Mouse (Mus musculus) neural tube, embryonic 14.5 days (tissue): ENCODE data around the gene Gmpr2. TPM values are rescaled to one million over a fixed set of nuclear protein-coding genes. Genes with fewer than 3 reads are reported as not detected.
A peak's percentile ranks its signal among the peaks of the same experiment; 100 is the strongest.

ENCODE experiments used
- ATAC-seq: fragments of 200-750 bp; cut with Nextera tagmentation; 2 replicates; pipeline ENCODE4 v1.8.0; 2017; ENCODE audit warnings: low read depth, mild to moderate bottlenecking, moderate TSS enrichment, moderate library complexity
- H3K27ac ChIP-seq: fragments of 300-500 bp; sonication (generic); 2 replicates; pipeline ENCODE4 v1.5.1; 2014; ENCODE audit warnings: low read depth, mild to moderate bottlenecking, control low read depth, low read length, moderate library complexity, mixed read lengths
- H3K27me3 ChIP-seq: fragments of 300-500 bp; sonication (generic); 2 replicates; pipeline ENCODE4 v1.6.1; 2014; ENCODE audit warnings: low read length; ENCODE audit not compliant: control insufficient read depth, insufficient read depth
- H3K36me3 ChIP-seq: fragments of 300-500 bp; sonication (generic); 2 replicates; pipeline ENCODE4 v1.6.1; 2014; ENCODE audit warnings: low read length, mixed read lengths; ENCODE audit not compliant: control insufficient read depth, insufficient read depth
- H3K4me1 ChIP-seq: fragments of 300-500 bp; sonication (generic); 2 replicates; pipeline ENCODE4 v1.6.1; 2014; ENCODE audit warnings: low read length; ENCODE audit not compliant: control insufficient read depth, insufficient read depth
- H3K4me2 ChIP-seq: fragments of 300-500 bp; sonication (generic); 2 replicates; pipeline ENCODE4 v1.6.1; 2014; ENCODE audit warnings: mild to moderate bottlenecking, low read depth, low read length, control low read depth
- H3K4me3 ChIP-seq: fragments of 300-500 bp; sonication (generic); 2 replicates; pipeline ENCODE4 v1.5.1; 2014; ENCODE audit warnings: low read depth, low read length, control low read depth, mixed read lengths
- H3K9ac ChIP-seq: fragments of 300-500 bp; sonication (generic); replicated peaks from 2 replicates; pipeline ENCODE4 v1.6.1; 2014; ENCODE audit warnings: low read depth, mild to moderate bottlenecking, control low read depth, low read length, mixed read lengths
- H3K9me3 ChIP-seq: fragments of 300-500 bp; sonication (generic); 2 replicates; pipeline ENCODE4 v1.6.1; 2016; ENCODE audit warnings: low read length; ENCODE audit not compliant: control insufficient read depth
- WGBS: fragments of 180-500 bp; shearing (Covaris S2); extraction: QIAGEN DNeasy Blood & Tissue Kit; methylation state at CpG from one replicate; pipeline ENCODE4 v1.1.7; 2014; 5-methylcytosine and 5-hydroxymethylcytosine counted together
- polyA plus RNA-seq: library from polyadenylated mRNA; unstranded; fragments of >200 nt; fragmentation: Nextera tagmentation; extraction: Ambion mirVana; gene quantifications from 2 replicates; pipeline ENCODE4 v1.2.1, GENCODE M21; 2014

Gmpr2 gene
- polyA plus RNA-seq, 1 experiment from 2014 or later = 42.5 TPM

DNA sequence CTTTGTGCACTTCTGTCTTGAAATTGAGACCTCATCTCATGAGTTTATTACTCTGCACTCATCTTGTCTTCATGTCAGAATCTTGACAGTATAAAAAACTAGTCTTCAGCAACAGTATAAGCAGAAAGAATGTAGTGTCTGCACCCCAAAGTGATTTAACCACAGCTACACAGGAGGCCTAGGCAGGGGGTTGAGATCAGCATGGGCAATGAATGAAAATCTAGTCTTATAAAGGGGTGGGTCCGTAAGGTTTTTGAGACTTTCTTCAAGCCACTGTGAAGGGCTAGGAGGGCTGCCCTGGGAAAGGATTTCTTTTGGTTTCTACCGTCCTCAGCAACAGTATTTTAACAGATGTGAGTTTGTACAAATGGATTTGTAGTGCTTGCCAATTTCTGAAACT lies 11.1 kb upstream of the Gmpr2 start:
- peak overlapping the region; percentile 42 for H3K4me2 ChIP-seq
- peaks cover 14% of the 10 kb centered on the region for H3K36me3 ChIP-seq
- peak; percentile 10; the same call in 1 of the 2 replicates for ATAC-seq
- no peaks in the 10 kb centered on the region for H3K9me3 ChIP-seq
- H3K9ac ChIP-seq = no peak overlapping the region
- peak overlapping the region; percentile 54 for H3K4me3 ChIP-seq
- H3K27me3 ChIP-seq = no peaks in the 10 kb centered on the region
- peaks cover 9% of the 10 kb centered on the region; the same call in 1 of the 2 replicates for H3K4me1 ChIP-seq
- H3K27ac ChIP-seq = no peak overlapping the region
- 45% methylated on average over 2 of the region's 2 CpGs for WGBS

DNA sequence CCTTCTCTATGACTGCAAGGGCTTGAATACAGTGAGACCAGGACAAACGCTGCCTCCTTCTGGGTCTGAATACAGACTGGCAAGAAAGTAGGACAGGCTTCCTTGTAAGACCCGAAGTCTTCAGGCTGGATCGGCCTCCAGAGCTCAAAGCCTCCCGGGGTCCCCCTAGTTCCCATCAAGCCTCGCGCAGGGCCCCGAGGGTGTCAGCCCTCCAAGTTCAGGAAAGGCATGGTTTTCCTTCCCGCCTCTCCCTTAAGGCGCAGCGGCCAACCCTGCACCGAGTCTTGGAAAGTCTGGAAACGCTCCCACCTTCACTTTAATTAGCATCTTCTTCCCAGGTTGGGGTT lies 282 bp upstream of the Gmpr2 start:
- Histone ChIP-seq H3K4me3 (peak overlapping the region; percentile 67), H3K4me1 (peaks cover 12% of the 10 kb centered on the region), H3K9ac (peak overlapping the region; percentile 59), H3K4me2 (peak overlapping the region; percentile 57), H3K9me3 (no peaks in the 10 kb centered on the region), H3K36me3 (peaks cover 5% of the 10 kb centered on the region), H3K27ac (peak overlapping the region; percentile 83), H3K27me3 (no peaks in the 10 kb centered on the region)
- ATAC-seq = peak; percentile 67
- WGBS = under 1% methylated on average over 12 of the region's 12 CpGs

DNA sequence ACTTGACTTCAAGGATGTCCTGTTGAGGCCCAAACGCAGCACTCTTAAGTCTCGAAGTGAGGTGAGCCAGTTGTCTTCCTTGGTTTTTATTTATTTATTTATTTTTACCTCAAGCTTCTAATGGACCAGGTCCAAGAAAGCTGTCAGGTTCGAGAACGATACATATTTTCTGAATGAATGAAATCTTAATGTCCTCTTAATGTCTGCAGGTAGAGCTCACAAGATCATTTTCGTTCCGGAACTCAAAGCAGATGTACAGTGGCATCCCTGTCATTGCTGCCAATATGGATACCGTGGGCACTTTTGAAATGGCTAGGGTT lies 960 bp downstream of the Gmpr2 start:
- H3K4me3 ChIP-seq = peak overlapping the region; percentile 67
- peaks cover 12% of the 10 kb centered on the region for H3K4me1 ChIP-seq
- 82% methylated on average over 7 of the region's 7 CpGs for WGBS
- no peak overlapping the region; the same call in 1 of the 2 replicates for H3K9ac ChIP-seq
- H3K4me2 ChIP-seq = peak overlapping the region; percentile 57
- peaks cover 14% of the 10 kb centered on the region for H3K36me3 ChIP-seq
- no peaks in the 10 kb centered on the region for H3K27me3 ChIP-seq
- ATAC-seq = no peak
- no peak overlapping the region for H3K27ac ChIP-seq
- no peaks in the 10 kb centered on the region for H3K9me3 ChIP-seq

DNA sequence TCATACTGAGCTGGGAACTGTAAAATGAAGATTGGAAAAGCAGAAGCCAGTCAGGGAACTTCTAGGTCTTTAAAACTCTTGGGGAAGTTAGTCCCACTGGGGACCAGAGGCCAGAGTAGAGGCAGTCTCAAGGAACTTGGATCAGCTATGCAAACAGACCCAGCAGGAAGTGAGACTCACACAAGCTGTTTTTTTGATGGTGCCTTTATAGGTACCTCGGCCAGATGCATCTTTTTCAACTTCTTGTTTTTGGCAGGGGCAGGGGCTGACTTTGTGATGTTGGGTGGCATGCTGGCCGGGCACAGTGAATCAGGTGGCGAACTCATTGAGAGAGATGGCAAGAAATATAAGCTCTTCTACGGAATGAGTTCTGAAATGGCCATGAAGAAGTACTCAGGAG lies 5.9 kb downstream of the Gmpr2 start:
- Histone ChIP-seq H3K9ac (no peak overlapping the region), H3K9me3 (no peaks in the 10 kb centered on the region), H3K4me2 (no peak overlapping the region), H3K27ac (no peak overlapping the region), H3K4me1 (peaks cover 6% of the 10 kb centered on the region; the same call in 1 of the 2 replicates), H3K4me3 (no peak overlapping the region), H3K27me3 (no peaks in the 10 kb centered on the region), H3K36me3 (peaks cover 24% of the 10 kb centered on the region)
- 87% methylated on average over 4 of the region's 4 CpGs for WGBS
- ATAC-seq = no peak

DNA sequence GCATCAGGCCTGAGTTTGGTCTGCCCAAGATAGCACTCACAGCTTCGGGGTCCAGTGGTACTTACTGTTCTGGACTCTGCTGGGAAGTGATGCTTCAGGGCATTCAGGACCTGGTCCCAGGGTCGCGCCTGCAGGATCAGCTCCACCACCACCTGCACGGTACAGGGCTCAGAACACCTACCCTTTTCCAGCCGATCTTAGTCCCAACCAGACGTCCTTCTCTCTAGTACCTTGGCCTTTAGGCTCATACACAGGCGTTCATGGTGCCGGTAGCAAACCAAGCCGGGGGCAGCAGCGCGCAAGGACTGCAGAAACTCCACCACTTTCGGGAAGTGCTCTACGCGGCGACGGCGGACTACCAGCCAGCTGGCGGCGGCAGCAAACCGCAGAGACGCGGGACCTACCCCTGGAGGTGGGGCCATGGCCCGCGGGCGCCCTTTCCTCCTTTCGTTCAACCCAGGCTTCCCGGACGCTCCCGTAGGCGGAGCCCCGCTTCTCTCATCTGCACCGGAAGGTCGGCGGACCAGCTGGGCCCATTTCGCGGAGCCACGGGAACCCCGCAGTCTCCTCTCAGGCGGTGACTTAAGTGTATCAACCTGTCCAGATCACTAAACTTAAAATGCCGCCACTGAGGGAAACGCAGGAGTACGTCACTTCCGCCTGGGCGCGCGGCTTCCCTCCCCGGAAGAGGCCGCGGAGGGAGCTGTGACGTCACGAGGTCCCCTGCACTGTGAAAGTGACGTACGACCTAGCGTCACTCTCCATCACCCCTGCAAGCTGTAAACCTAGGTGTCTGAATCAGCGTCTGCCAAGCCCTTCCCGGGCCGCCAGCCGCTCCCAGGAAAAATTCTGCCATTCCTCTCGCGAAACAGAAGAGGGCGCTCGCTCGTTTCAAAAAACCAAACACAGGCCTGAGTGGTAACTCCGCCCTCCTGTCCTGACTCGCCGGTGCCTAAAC lies 9.7 kb downstream of the Gmpr2 start, which contains the start of gene Tinf2:
Gene Tinf2, minus strand, starts transcription at position 661 of the 958 bp plus-strand sequence.
- H3K9ac ChIP-seq = peak within 1 kb of the TSS; percentile 59
- H3K4me2 ChIP-seq = peak within 1 kb of the TSS; percentile 98
- peaks cover 18% of the 10 kb centered on the region for H3K36me3 ChIP-seq
- peak within 1 kb of the TSS; percentile 74 for H3K27ac ChIP-seq
- peak within 1 kb of the TSS; percentile 65 for H3K4me3 ChIP-seq
- peaks cover 3% of the 10 kb centered on the region; the same call in 1 of the 2 replicates for H3K4me1 ChIP-seq
- ATAC-seq = peak; percentile 99
- H3K9me3 ChIP-seq = no peaks in the 10 kb centered on the region
- H3K27me3 ChIP-seq = no peaks in the 10 kb centered on the region
- whole genome bisulfite sequencing = under 1% methylated on average over 66 of the region's 66 CpGs

DNA sequence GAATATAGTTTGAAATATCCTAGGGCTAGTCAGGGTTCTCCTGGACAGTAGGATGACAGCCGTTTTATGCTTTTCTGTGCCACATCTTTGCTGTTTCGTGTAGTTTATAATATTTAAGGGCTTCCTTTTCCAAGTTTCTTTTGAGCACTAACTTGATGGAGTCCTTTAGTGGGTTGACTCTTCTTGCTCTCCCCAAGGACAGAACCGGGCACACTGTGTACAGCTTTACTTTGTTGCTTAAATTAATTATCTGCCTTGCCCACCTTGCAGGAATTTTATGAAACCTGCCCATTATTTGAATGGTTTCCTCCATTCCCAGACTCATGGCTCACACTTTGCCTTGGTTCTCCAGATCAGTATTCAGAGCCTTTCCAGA lies 10.4 kb downstream of the Gmpr2 start:
- Histone ChIP-seq H3K9ac (peak overlapping the region; percentile 17; the same call in 1 of the 2 replicates), H3K36me3 (peaks cover 14% of the 10 kb centered on the region), H3K4me2 (peak overlapping the region; percentile 47), H3K27me3 (no peaks in the 10 kb centered on the region), H3K27ac (peak overlapping the region; percentile 6; the same call in 1 of the 2 replicates), H3K4me1 (peaks cover 3% of the 10 kb centered on the region; the same call in 1 of the 2 replicates), H3K4me3 (peak overlapping the region; percentile 65), H3K9me3 (no peaks in the 10 kb centered on the region)
- peak; percentile 52 for ATAC-seq
- WGBS = 11% methylated on average over 3 of the region's 3 CpGs

DNA sequence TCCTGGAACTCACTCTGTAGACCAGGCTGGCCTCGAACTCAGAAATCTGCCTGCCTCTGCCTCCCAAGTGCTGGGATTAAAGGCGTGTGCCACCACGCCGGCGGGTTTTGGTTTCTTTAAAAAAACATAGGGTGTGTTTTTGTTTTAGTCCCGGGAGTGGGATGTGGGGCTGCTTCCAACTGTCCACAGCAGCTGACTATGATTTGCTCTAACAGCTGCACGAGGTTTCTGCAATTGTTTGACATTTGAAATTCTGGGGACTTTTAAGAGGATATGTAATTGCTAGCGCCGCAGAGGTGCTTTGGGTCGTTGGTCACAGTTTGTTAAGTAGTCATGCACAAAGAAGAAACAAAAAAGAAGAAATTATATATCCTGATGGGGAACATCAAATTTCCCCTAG lies 17.7 kb downstream of the Gmpr2 start:
- 86% methylated on average over 10 of the region's 10 CpGs for WGBS
- Histone ChIP-seq H3K27ac (no peak overlapping the region), H3K27me3 (no peaks in the 10 kb centered on the region), H3K9ac (no peak overlapping the region), H3K4me2 (no peak overlapping the region), H3K36me3 (no peaks in the 10 kb centered on the region), H3K4me1 (no peaks in the 10 kb centered on the region), H3K4me3 (no peak overlapping the region), H3K9me3 (no peaks in the 10 kb centered on the region)
- ATAC-seq = no peak

DNA sequence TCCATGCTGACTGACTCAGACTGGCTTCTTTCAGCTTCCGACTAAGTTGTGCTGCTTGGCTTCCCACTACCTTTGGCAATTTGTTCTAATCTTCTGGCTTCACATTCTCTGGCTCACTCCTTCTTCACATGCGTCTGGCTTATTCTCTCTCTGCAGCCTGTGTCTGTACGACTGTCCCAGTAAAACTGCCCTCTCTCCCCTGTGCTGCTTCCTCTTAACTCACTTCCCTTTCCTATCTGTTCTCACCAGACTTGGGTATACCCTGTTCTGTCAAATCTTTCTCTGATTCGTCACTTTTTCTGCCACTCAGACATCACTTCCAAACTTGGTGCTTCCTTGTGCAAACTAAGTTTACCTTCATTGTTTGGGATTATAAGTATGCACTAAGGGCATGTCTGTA lies 25.5 kb downstream of the Gmpr2 start:
- no peaks in the 10 kb centered on the region for H3K27me3 ChIP-seq
- 87% methylated on average over 4 of the region's 4 CpGs for WGBS
- no peak overlapping the region for H3K9ac ChIP-seq
- no peak for ATAC-seq
- H3K4me1 ChIP-seq = no peaks in the 10 kb centered on the region
- H3K27ac ChIP-seq = no peak overlapping the region
- no peak overlapping the region for H3K4me2 ChIP-seq
- H3K36me3 ChIP-seq = no peaks in the 10 kb centered on the region
- H3K9me3 ChIP-seq = no peaks in the 10 kb centered on the region
- no peak overlapping the region for H3K4me3 ChIP-seq

DNA sequence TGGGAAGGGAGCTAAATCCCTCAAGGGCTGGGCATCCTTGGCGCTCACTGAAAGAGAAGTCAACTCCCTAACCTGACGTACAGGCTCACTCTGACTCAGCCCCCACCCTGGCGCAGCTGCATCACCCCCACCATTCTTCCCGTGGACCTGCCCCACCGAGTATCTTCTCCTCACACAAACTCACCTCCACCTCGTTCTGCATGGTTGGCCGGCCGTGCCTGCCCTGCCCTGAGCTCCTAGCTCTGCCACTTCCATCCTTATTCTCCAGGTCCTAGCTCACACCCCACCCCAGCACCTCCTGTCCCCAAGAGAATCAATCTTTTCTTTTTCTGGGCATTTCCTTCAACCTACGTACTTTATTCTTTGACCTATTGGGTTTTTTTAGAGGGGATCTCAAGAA lies 29.4 kb downstream of the Gmpr2 start:
- Histone ChIP-seq H3K36me3 (no peaks in the 10 kb centered on the region), H3K4me1 (no peaks in the 10 kb centered on the region), H3K4me2 (no peak overlapping the region), H3K27me3 (no peaks in the 10 kb centered on the region), H3K27ac (no peak overlapping the region), H3K9ac (no peak overlapping the region), H3K4me3 (no peak overlapping the region), H3K9me3 (no peaks in the 10 kb centered on the region)
- ATAC-seq = no peak
- WGBS = 75% methylated on average over 9 of the region's 9 CpGs
